Mouse (Mus musculus): ENCODE results near the gene Ccpg1os. TPM values are rescaled to one million over a fixed set of nuclear protein-coding genes. Genes with fewer than 3 reads are reported as not detected.

Ccpg1os gene
- 4.3 and 4.4 TPM in 2 replicates for polyA plus RNA-seq (2012; rRNA removed)

GRCm38 (mm10) chr9:72985250-72986220, at the start of gene Ccpg1os, which contains the start of gene Ccpg1:
Ccpg1os (minus strand) TSS chr9:72985382.
Ccpg1 (plus strand) TSS chr9:72985429.

GRCm38 (mm10) chr9:72958521-72959450, 26.4 kb downstream of the Ccpg1os start, which contains the start of the genes Dyx1c1 and Gm44503:
Dyx1c1 (plus strand) TSS chr9:72958785.
Gm44503 (plus strand) TSS chr9:72958852.

Other genes with a start within 250 kb of the Ccpg1os start
- gene Prtg, start 178.5 kb downstream of the Ccpg1os start, polyA plus RNA-seq (2012; rRNA removed) = 0.28 and 0.43 TPM in 2 replicates
- 0.13 and 0.16 TPM in 2 replicates for gene Pygo1, start 59.7 kb downstream of the Ccpg1os start, polyA plus RNA-seq (2012; rRNA removed)
- gene Dyx1c1, start 26.6 kb downstream of the Ccpg1os start, polyA plus RNA-seq (2012; rRNA removed) = 0.19 and 0.24 TPM in 2 replicates
- not detected in 2 replicates for gene Gm44503, start 26.5 kb downstream of the Ccpg1os start, polyA plus RNA-seq (2012; rRNA removed)
- gene Ccpg1, start within 50 bp of the Ccpg1os start, polyA plus RNA-seq (2012; rRNA removed) = 7.5 and 8.2 TPM in 2 replicates
- gene Pigb, start 55.0 kb upstream of the Ccpg1os start, polyA plus RNA-seq (2012; rRNA removed) = 3.8 and 4.2 TPM in 2 replicates
- 4.6 and 5.8 TPM in 2 replicates for gene Rab27a, start 59.5 kb upstream of the Ccpg1os start, polyA plus RNA-seq (2012; rRNA removed)
- 0.21 and 0.30 TPM in 2 replicates for gene Khdc3, start 116.5 kb upstream of the Ccpg1os start, polyA plus RNA-seq (2012; rRNA removed)
- not detected in 2 replicates for gene Gm20509, start 117.1 kb upstream of the Ccpg1os start, polyA plus RNA-seq (2012; rRNA removed)
- gene Rsl24d1, start 128.0 kb upstream of the Ccpg1os start, polyA plus RNA-seq (2012; rRNA removed) = 23.0 and 24.2 TPM in 2 replicates